ENCODE assay signal across 19 mouse cellular contexts in genomic region chr13:114974484-114975042, GRCm38 (mm10).
"Had no signal": no experiment of that assay in that cellular context is flagged by ENCODE, and none has a peak within 500 bp of the region (broad histone marks: within the 10 kb centered on the region; RNA-seq: fewer than 3 reads in every experiment).

No protein-coding gene starts in this region.

- H3K4me3 ChIP-seq: limb, embryonic 15.5 days; liver, embryonic 12.5 days; midbrain, embryonic 10.5 days; midbrain, embryonic 12.5 days; myocyte; neural tube, embryonic 13.5 days; neural tube, embryonic 15.5 days had no signal

- H3K9ac ChIP-seq: limb, embryonic 15.5 days; liver, embryonic 12.5 days; liver, embryonic 14.5 days; midbrain, embryonic 12.5 days; neural tube, embryonic 13.5 days; neural tube, embryonic 15.5 days had no signal

- DNase-seq: lung, postnatal 10 days; midbrain, embryonic 14.5 days; retina, postnatal 1 day; right cerebral cortex, adult 18-20 months; right cerebral cortex, postnatal 25 days; right cerebral cortex, postnatal 4 days; spleen, adult 18-20 months; thymus, adult 18-20 months; thymus, postnatal 14 days; thymus, postnatal 36 days had no signal

- H3K36me3 ChIP-seq: limb, embryonic 15.5 days; liver, embryonic 12.5 days; midbrain, embryonic 10.5 days; midbrain, embryonic 12.5 days; neural tube, embryonic 13.5 days; neural tube, embryonic 15.5 days had no signal

- H3K4me2 ChIP-seq: limb, embryonic 15.5 days; liver, embryonic 12.5 days; midbrain, embryonic 12.5 days; neural tube, embryonic 13.5 days; neural tube, embryonic 15.5 days had no signal

- H3K4me1 ChIP-seq: limb, embryonic 15.5 days; liver, embryonic 12.5 days; midbrain, embryonic 10.5 days; midbrain, embryonic 12.5 days; neural tube, embryonic 13.5 days; neural tube, embryonic 15.5 days had no signal

- H3K27me3 ChIP-seq: limb, embryonic 15.5 days; liver, embryonic 12.5 days; midbrain, embryonic 12.5 days; neural tube, embryonic 13.5 days; neural tube, embryonic 15.5 days had no signal

- H3K27ac ChIP-seq: limb, embryonic 15.5 days; liver, embryonic 12.5 days; liver, embryonic 14.5 days; midbrain, embryonic 10.5 days; midbrain, embryonic 12.5 days; neural tube, embryonic 13.5 days; neural tube, embryonic 15.5 days had no signal

- ATAC-seq: liver, embryonic 12.5 days; midbrain, embryonic 16.5 days had no signal

- H3K9me3 ChIP-seq: limb, embryonic 15.5 days; liver, embryonic 12.5 days; midbrain, embryonic 10.5 days; midbrain, embryonic 12.5 days; neural tube, embryonic 13.5 days; neural tube, embryonic 15.5 days had no signal
